23 mouse cellular contexts compared by ENCODE assay signal in genomic region chr14:72998111-72998510, GRCm38 (mm10). TPM values are rescaled to one million over a fixed set of nuclear protein-coding genes. Genes with fewer than 3 reads are reported as not detected.
DNase-seq lines count a peak whose midpoint lies in the region; ATAC-seq and TF ChIP-seq lines count a peak whose summit lies in the region.
"Had no signal": no experiment of that assay in that cellular context is flagged by ENCODE, and none has a peak within 500 bp of the region (broad histone marks: within the 10 kb centered on the region; RNA-seq: fewer than 3 reads in every experiment).

No protein-coding gene starts in this region.

- peaks cover 2% of the 10 kb centered on the region; the same call in 1 of the 2 replicates for H3K4me1 ChIP-seq in forebrain, embryonic 11.5 days (replicated peaks; ENCODE audit: control insufficient read depth, insufficient read depth, low read length)
- H3K4me1 ChIP-seq in forebrain, embryonic 10.5 days = peaks cover 27% of the 10 kb centered on the region
- peaks cover 3 to 12% of the 10 kb centered on the region in 2 experiments for H3K4me1 ChIP-seq in CH12.LX (ENCODE audit: control insufficient read depth in 1 of 2, insufficient read depth in 2 of 2)
- H3K4me1 ChIP-seq in embryonic facial prominence, embryonic 14.5 days (ENCODE audit: control insufficient read depth, insufficient read depth, low read length) = no peaks in the 10 kb centered on the region
- no peaks in the 10 kb centered on the region; the same call in 1 of the 2 replicates for H3K4me1 ChIP-seq in midbrain, embryonic 14.5 days (ENCODE audit: control insufficient read depth, insufficient read depth, low read length)
- H3K4me1 ChIP-seq in cerebellum, adult 2 months (ENCODE audit: control insufficient read depth, insufficient read depth, low read length) = no peaks in the 10 kb centered on the region
- H3K4me1 ChIP-seq: heart, embryonic 15.5 days; limb, embryonic 12.5 days; liver, embryonic 15.5 days had no signal

- H3K36me3 ChIP-seq in forebrain, embryonic 11.5 days (ENCODE audit: control insufficient read depth, insufficient read depth, low read length) = no peaks in the 10 kb centered on the region
- H3K36me3 ChIP-seq in forebrain, embryonic 10.5 days (replicated peaks) = no peaks in the 10 kb centered on the region
- no peaks in the 10 kb centered on the region for H3K36me3 ChIP-seq in CH12.LX (replicated peaks in 1 of 2; ENCODE audit: control insufficient read depth in 1 of 2, insufficient read depth in 1 of 2, low read length in 1 of 2)
- H3K36me3 ChIP-seq in embryonic facial prominence, embryonic 14.5 days (ENCODE audit: control insufficient read depth, insufficient read depth, low read length) = no peaks in the 10 kb centered on the region
- no peaks in the 10 kb centered on the region for H3K36me3 ChIP-seq in midbrain, embryonic 14.5 days (ENCODE audit: control insufficient read depth, insufficient read depth, low read length)
- H3K36me3 ChIP-seq: heart, embryonic 15.5 days; limb, embryonic 12.5 days; liver, embryonic 15.5 days had no signal

- WGBS in forebrain, embryonic 11.5 days = 38% methylated on average over 6 of the region's 6 CpGs
- 55% methylated on average over 6 of the region's 6 CpGs for WGBS in forebrain, embryonic 10.5 days
- 80% methylated on average over 6 of the region's 6 CpGs for WGBS in embryonic facial prominence, embryonic 14.5 days
- WGBS in midbrain, embryonic 14.5 days = 13% methylated on average over 6 of the region's 6 CpGs
- WGBS in cerebellum, adult 2 months = 20% methylated on average over 6 of the region's 6 CpGs

- no peak for DNase-seq in forebrain, embryonic 11.5 days (ENCODE audit: low spot score)
- no peak for DNase-seq in forebrain, embryonic 10.5 days (ENCODE audit: extremely low spot score, low spot score)
- peak; percentile 24 for DNase-seq in CH12.LX (ENCODE audit: extremely low read depth)
- peak; percentile 7 for DNase-seq in embryonic facial prominence, embryonic 14.5 days (ENCODE audit: low spot score)
- peak; percentile 49 for DNase-seq in midbrain, embryonic 14.5 days
- DNase-seq in cerebellum, adult 2 months = no peak
- no peak for DNase-seq in lung, postnatal 10 days
- no peak for DNase-seq in heart, postnatal 14 days
- DNase-seq: adrenal gland, postnatal 14 days; cerebellum, adult 18-20 months; heart, adult 18-20 months; kidney, adult 18-20 months; kidney, postnatal 25 days; layer of hippocampus, adult 9-11 months; right cerebral cortex, postnatal 25 days; thymus, postnatal 4 days had no signal

- TF ChIP-seq POLR2A in CH12.LX (IDR thresholded peaks at IDR 0.05; ENCODE audit: low read depth, low read length) = no peak
- no peak for TF ChIP-seq POLR2A in cerebellum, adult 2 months (IDR thresholded peaks at IDR 0.05; ENCODE audit: borderline replicate concordance, insufficient read depth, low read length)

- H3K27ac ChIP-seq in forebrain, embryonic 11.5 days (ENCODE audit: low read depth, low read length) = no peak overlapping the region
- no peak overlapping the region for H3K27ac ChIP-seq in forebrain, embryonic 10.5 days
- no peak overlapping the region for H3K27ac ChIP-seq in CH12.LX (ENCODE audit: insufficient read depth, low read depth)
- H3K27ac ChIP-seq in embryonic facial prominence, embryonic 14.5 days (replicated peaks; ENCODE audit: low read depth, low read length) = no peak overlapping the region
- no peak overlapping the region for H3K27ac ChIP-seq in midbrain, embryonic 14.5 days (replicated peaks; ENCODE audit: low read depth, low read length)
- H3K27ac ChIP-seq in cerebellum, adult 2 months (ENCODE audit: insufficient read depth, low read length) = no peak overlapping the region
- H3K27ac ChIP-seq: heart, embryonic 15.5 days; limb, embryonic 12.5 days; liver, embryonic 15.5 days had no signal

- intact Hi-C loops in heart, postnatal 14 days (cut with DNase I) = no loop called here

- no peak for TF ChIP-seq RAD21 in CH12.LX (IDR thresholded peaks at IDR 0.05; ENCODE audit: low read depth, low read length)

- H3K4me3 ChIP-seq in forebrain, embryonic 11.5 days (ENCODE audit: low read depth, low read length) = no peak overlapping the region
- no peak overlapping the region for H3K4me3 ChIP-seq in forebrain, embryonic 10.5 days
- H3K4me3 ChIP-seq in CH12.LX (replicated peaks in 1 of 3; ENCODE audit: low read depth in 2 of 3, low read length in 2 of 3, poor library complexity in 1 of 3) = no peak overlapping the region
- H3K4me3 ChIP-seq in embryonic facial prominence, embryonic 14.5 days (ENCODE audit: low read depth, low read length) = no peak overlapping the region
- no peak overlapping the region for H3K4me3 ChIP-seq in midbrain, embryonic 14.5 days (replicated peaks; ENCODE audit: low read depth, low read length)
- H3K4me3 ChIP-seq in cerebellum, adult 2 months (replicated peaks; ENCODE audit: insufficient read depth, low read depth, low read length) = no peak overlapping the region
- H3K4me3 ChIP-seq: heart, embryonic 15.5 days; limb, embryonic 12.5 days; liver, embryonic 15.5 days; myocyte had no signal

- dilution Hi-C loops in CH12.LX (cut with MboI; ENCODE audit: extremely low pct_ligation_motif_present, extremely low pct_unique_long_range_greater_than_20kb, low sequenced_read_pairs) = no loop called here

- H3K79me2 ChIP-seq in CH12.LX (replicated peaks; ENCODE audit: control insufficient read depth, extremely low read depth, insufficient read depth, poor library complexity, severe bottlenecking) = no peaks in the 10 kb centered on the region

- no peak for TF ChIP-seq EP300 in CH12.LX (IDR thresholded peaks at IDR 0.05; ENCODE audit: low read length)

- H3K4me2 ChIP-seq in forebrain, embryonic 11.5 days (ENCODE audit: low read depth, low read length, severe bottlenecking) = no peak overlapping the region
- H3K4me2 ChIP-seq in CH12.LX (ENCODE audit: insufficient read depth, low read depth, poor library complexity, severe bottlenecking) = no peak overlapping the region
- no peak overlapping the region for H3K4me2 ChIP-seq in embryonic facial prominence, embryonic 14.5 days (ENCODE audit: low read depth, low read length)
- H3K4me2 ChIP-seq in midbrain, embryonic 14.5 days (ENCODE audit: low read length) = no peak overlapping the region
- H3K4me2 ChIP-seq: heart, embryonic 15.5 days; limb, embryonic 12.5 days; liver, embryonic 15.5 days had no signal

- no peaks in the 10 kb centered on the region for H3K27me3 ChIP-seq in forebrain, embryonic 11.5 days (ENCODE audit: control insufficient read depth, insufficient read depth, low read length)
- 0 out of 2 replicates have a peak, but pooled peaks cover 6% of the 10 kb centered on the region for H3K27me3 ChIP-seq in forebrain, embryonic 10.5 days (ENCODE audit: poor library complexity, severe bottlenecking)
- no peaks in the 10 kb centered on the region for H3K27me3 ChIP-seq in CH12.LX (replicated peaks)
- no peaks in the 10 kb centered on the region for H3K27me3 ChIP-seq in embryonic facial prominence, embryonic 14.5 days (replicated peaks; ENCODE audit: control insufficient read depth, insufficient read depth, low read length)
- H3K27me3 ChIP-seq in midbrain, embryonic 14.5 days (ENCODE audit: control insufficient read depth, insufficient read depth, low read length) = no peaks in the 10 kb centered on the region
- H3K27me3 ChIP-seq in cerebellum, adult 2 months (ENCODE audit: control insufficient read depth, insufficient read depth, low read length) = no peaks in the 10 kb centered on the region
- H3K27me3 ChIP-seq: limb, embryonic 12.5 days; liver, embryonic 15.5 days had no signal

- in situ Hi-C loops in CH12.LX (cut with MboI; ENCODE audit: low pct_ligation_motif_present, low pct_unique_long_range_greater_than_20kb, low sequenced_read_pairs) = no loop called here

- H3K9ac ChIP-seq in forebrain, embryonic 11.5 days (ENCODE audit: low read length) = no peak overlapping the region
- no peak overlapping the region for H3K9ac ChIP-seq in CH12.LX (ENCODE audit: insufficient read depth, low read depth)
- no peak overlapping the region for H3K9ac ChIP-seq in embryonic facial prominence, embryonic 14.5 days (ENCODE audit: low read depth, low read length)
- H3K9ac ChIP-seq in midbrain, embryonic 14.5 days (replicated peaks; ENCODE audit: low read length) = no peak overlapping the region
- H3K9ac ChIP-seq: heart, embryonic 15.5 days; limb, embryonic 12.5 days; liver, embryonic 15.5 days had no signal

- TF ChIP-seq CTCF in CH12.LX (conservative IDR thresholded peaks at IDR 0.05 in 1 of 2, IDR thresholded peaks at IDR 0.05 in 1 of 2; ENCODE audit: low read depth in 2 of 2, low read length in 2 of 2) = no peak
- TF ChIP-seq CTCF in cerebellum, adult 2 months (IDR thresholded peaks at IDR 0.05; ENCODE audit: borderline replicate concordance, insufficient read depth, low read depth, low read length) = no peak

- peak; percentile 64 for ATAC-seq in forebrain, embryonic 11.5 days (replicated peaks; ENCODE audit: low FRiP score)
- no peak; the same call in 1 of the 2 replicates for ATAC-seq in embryonic facial prominence, embryonic 14.5 days (ENCODE audit: low read depth)
- ATAC-seq in midbrain, embryonic 14.5 days (ENCODE audit: low FRiP score, low TSS enrichment) = no peak
- ATAC-seq: forebrain, embryonic 16.5 days; lung, postnatal 0 days had no signal

- H3K9me3 ChIP-seq in forebrain, embryonic 11.5 days (ENCODE audit: control insufficient read depth, low read length) = no peaks in the 10 kb centered on the region
- H3K9me3 ChIP-seq in forebrain, embryonic 10.5 days = no peaks in the 10 kb centered on the region
- H3K9me3 ChIP-seq in CH12.LX (replicated peaks; ENCODE audit: low read length) = peaks cover 4% of the 10 kb centered on the region
- H3K9me3 ChIP-seq in embryonic facial prominence, embryonic 14.5 days (ENCODE audit: control insufficient read depth, low read length) = no peaks in the 10 kb centered on the region
- no peaks in the 10 kb centered on the region for H3K9me3 ChIP-seq in midbrain, embryonic 14.5 days (ENCODE audit: control insufficient read depth, low read length)
- H3K9me3 ChIP-seq: heart, embryonic 15.5 days; limb, embryonic 12.5 days; liver, embryonic 15.5 days had no signal

TF ChIP-seq in CH12.LX, 34 proteins besides CTCF, POLR2A, EP300 and RAD21 (continues in another document):
- no peak for TF ChIP-seq ZC3H11A (IDR thresholded peaks at IDR 0.05; ENCODE audit: low read depth, low read length)
- no peak for TF ChIP-seq TBP (conservative IDR thresholded peaks at IDR 0.05; ENCODE audit: low read depth, low read length)
- no peak for TF ChIP-seq TCF12 (IDR thresholded peaks at IDR 0.05; ENCODE audit: low read depth, low read length)

RNA-seq across cellular contexts. Expression of gene Cysltr2, which starts 50.8 kb away (rescaled TPM):
- not detected in 2 replicates for polyA plus RNA-seq in forebrain, embryonic 11.5 days (2014; fragmentation: Nextera tagmentation; extraction: Ambion mirVana)
- not detected in 2 replicates for polyA plus RNA-seq in forebrain, embryonic 10.5 days (2016; fragmentation: Nextera tagmentation; extraction: Ambion mirVana)
- total RNA-seq in CH12.LX (2012; rRNA removed) = 1.4 and 2.0 TPM in 2 replicates
- 0.47 TPM in 1 of 2 replicates, not detected in the other for total RNA-seq in CH12.LX (2014; rRNA removed)
- 0.61 and 0.89 TPM in 2 replicates for polyA plus RNA-seq in CH12.LX (2012; ENCODE audit: insufficient read length, low read depth)
- polyA plus RNA-seq in embryonic facial prominence, embryonic 14.5 days (2014; fragmentation: Nextera tagmentation; extraction: Ambion mirVana) = 0.38 TPM in 1 of 2 replicates, not detected in the other
- polyA plus RNA-seq in midbrain, embryonic 14.5 days (2014; fragmentation: Nextera tagmentation; extraction: Ambion mirVana) = 0.16 TPM in 1 of 2 replicates, not detected in the other
- 0.60 and 1.4 TPM in 2 replicates for polyA plus RNA-seq in cerebellum, adult 2 months (2012; rRNA removed)
- under 1 TPM in 1 of 2 experiments, not detected in 1; 0.56 TPM for total RNA-seq in heart, postnatal 14 days (2021)
- total RNA-seq: megakaryocyte, adult 5-6 weeks had no signal
- polyA plus RNA-seq: heart, embryonic 15.5 days; limb, embryonic 12.5 days; myocyte had no signal

Comparison
In these comparisons a context has a peak if more than half of its experiments do, and no peak if none do; other contexts are left out.
1. DNase-seq: peak in CH12.LX (single experiment), embryonic facial prominence, embryonic 14.5 days (single experiment) and midbrain, embryonic 14.5 days (single experiment); none in forebrain, embryonic 11.5 days (single experiment), forebrain, embryonic 10.5 days (single experiment), cerebellum, adult 2 months (0 of 2), lung, postnatal 10 days (single experiment) and heart, postnatal 14 days (0 of 2).